Mouse (Mus musculus) midbrain, postnatal 0 days (tissue): ENCODE data around the gene Gm10300. TPM values are rescaled to one million over a fixed set of nuclear protein-coding genes. Genes with fewer than 3 reads are reported as not detected.

Experiments used
- ATAC-seq: fragments of 200-750 bp; cut with Nextera tagmentation; 2 replicates; pipeline ENCODE4 v1.8.0; 2017; ENCODE audit warnings: moderate number of reproducible peaks, mild to moderate bottlenecking, moderate TSS enrichment, moderate library complexity; ENCODE audit not compliant: low FRiP score
- DNase-seq: peaks from one replicate; pipeline ENCODE4 v3.0.0-alpha.2; 2015; ENCODE audit warnings: low spot score
- H3K27ac ChIP-seq: fragments of 300-500 bp; sonication (generic); 2 replicates; pipeline ENCODE4 v1.5.1; 2014; ENCODE audit warnings: low read depth, mild to moderate bottlenecking, low read length, mixed read lengths
- H3K27me3 ChIP-seq: fragments of 300-500 bp; sonication (generic); 2 replicates; pipeline ENCODE4 v1.6.1; 2014; ENCODE audit warnings: low read length, control low read depth, mixed read lengths; ENCODE audit not compliant: insufficient read depth
- H3K36me3 ChIP-seq: fragments of 300-500 bp; sonication (generic); 2 replicates; pipeline ENCODE4 v1.6.1; 2014; ENCODE audit warnings: low read length, control low read depth, mixed read lengths; ENCODE audit not compliant: insufficient read depth
- H3K4me1 ChIP-seq: fragments of 300-500 bp; sonication (generic); 2 replicates; pipeline ENCODE4 v1.6.1; 2014; ENCODE audit warnings: mild to moderate bottlenecking, control low read depth, antibody characterized with exemption, low read length, mixed read lengths; ENCODE audit not compliant: insufficient read depth
- H3K4me2 ChIP-seq: fragments of 300-500 bp; sonication (generic); 2 replicates; pipeline ENCODE4 v1.6.1; 2014; ENCODE audit warnings: low read depth, mild to moderate bottlenecking, low read length, mixed read lengths; ENCODE audit not compliant: poor library complexity, severe bottlenecking
- H3K4me3 ChIP-seq: fragments of 300-500 bp; sonication (generic); 2 replicates; pipeline ENCODE4 v1.5.1; 2014; ENCODE audit warnings: low read depth, mild to moderate bottlenecking, low read length, moderate library complexity
- H3K9ac ChIP-seq: fragments of 300-500 bp; sonication (generic); replicated peaks from 2 replicates; pipeline ENCODE4 v1.6.1; 2014; ENCODE audit warnings: mild to moderate bottlenecking, low read length, moderate library complexity, mixed read lengths; ENCODE audit not compliant: poor library complexity, severe bottlenecking
- H3K9me3 ChIP-seq: fragments of 300-500 bp; sonication (generic); 2 replicates; pipeline ENCODE4 v1.6.1; 2016; ENCODE audit warnings: low read length, control low read depth
- CTCF ChIP-seq: IDR thresholded peaks from 2 replicates; pipeline ENCODE4 v1.5.1; 2016; ENCODE audit warnings: antibody characterized with exemption, mild to moderate bottlenecking
- WGBS: fragments of 180-500 bp; shearing (Covaris S2); extraction: QIAGEN DNeasy Blood & Tissue Kit; methylation state at CpG from one replicate; pipeline ENCODE4 v1.1.7; 2014; 5-methylcytosine and 5-hydroxymethylcytosine counted together
- polyA plus RNA-seq: library from polyadenylated mRNA; unstranded; fragments of >200 nt; fragmentation: Nextera tagmentation; extraction: Ambion mirVana; gene quantifications from 2 replicates; pipeline ENCODE4 v1.2.1, GENCODE M21; 2015
- total RNA-seq: library from RNA; depleted of rRNA; stranded (reverse); fragments of >200 nt; gene quantifications from 2 replicates; pipeline ENCODE4 v1.2.3, GENCODE M21; 2014

The Gm10300 gene
- total and polyA plus RNA-seq, 2 experiments from 2014 or later: 0.05 to 0.06 TPM

GRCm38 (mm10) chr4:132039521-132039920, 35.0 kb upstream of the Gm10300 start:
- DNase-seq (no peak), ATAC-seq (no peak)
- H3K9me3 ChIP-seq: no peaks in the 10 kb centered on the region
- H3K36me3 ChIP-seq: no peaks in the 10 kb centered on the region
- peaks cover 2% of the 10 kb centered on the region; the same call in 1 of the 2 replicates for H3K4me1 ChIP-seq
- no peak overlapping the region for H3K9ac ChIP-seq
- H3K4me3 ChIP-seq: no peak overlapping the region
- TF ChIP-seq CTCF: no peak
- no peak overlapping the region for H3K4me2 ChIP-seq
- no peak overlapping the region for H3K27ac ChIP-seq
- H3K27me3 ChIP-seq: no peaks in the 10 kb centered on the region
- 91% methylated on average over 2 of the region's 2 CpGs for WGBS

- H3K9me3 ChIP-seq: no peaks in the 10 kb centered on the region
- no peaks in the 10 kb centered on the region for H3K27me3 ChIP-seq
- DNase-seq (no peak), ATAC-seq (no peak)
- 87% methylated on average over 8 of the region's 8 CpGs for WGBS
- H3K9ac ChIP-seq: no peak overlapping the region
- H3K4me2 ChIP-seq: no peak overlapping the region
- no peak for TF ChIP-seq CTCF
- H3K36me3 ChIP-seq: no peaks in the 10 kb centered on the region
- H3K4me1 ChIP-seq: peaks cover 2% of the 10 kb centered on the region; the same call in 1 of the 2 replicates
- no peak overlapping the region for H3K4me3 ChIP-seq
- no peak overlapping the region for H3K27ac ChIP-seq
Measured at GRCm38 (mm10) chr4:132039975-132040645, 34.4 kb upstream of the Gm10300 start.

GRCm38 (mm10) chr4:132041471-132042332, 32.8 kb upstream of the Gm10300 start:
- Histone ChIP-seq H3K36me3 (no peaks in the 10 kb centered on the region), H3K27me3 (no peaks in the 10 kb centered on the region), H3K9ac (no peak overlapping the region), H3K4me1 (peaks cover 2% of the 10 kb centered on the region; the same call in 1 of the 2 replicates), H3K4me2 (no peak overlapping the region), H3K4me3 (no peak overlapping the region), H3K9me3 (no peaks in the 10 kb centered on the region), H3K27ac (no peak overlapping the region)
- no peak for TF ChIP-seq CTCF
- WGBS: 74% methylated on average over 6 of the region's 6 CpGs
- DNase-seq (peak; percentile 27), ATAC-seq (no peak)

- Histone ChIP-seq H3K9ac (no peak overlapping the region), H3K4me1 (peaks cover 4% of the 10 kb centered on the region), H3K4me2 (no peak overlapping the region), H3K9me3 (no peaks in the 10 kb centered on the region), H3K27me3 (no peaks in the 10 kb centered on the region), H3K4me3 (no peak overlapping the region), H3K36me3 (no peaks in the 10 kb centered on the region), H3K27ac (no peak overlapping the region)
- no peak for DNase-seq
- ATAC-seq: no peak
- WGBS: 92% methylated on average over 3 of the region's 3 CpGs
- no peak for TF ChIP-seq CTCF
Measured at GRCm38 (mm10) chr4:132043726-132044125, 30.8 kb upstream of the Gm10300 start.

GRCm38 (mm10) chr4:132048011-132048991, 26.2 kb upstream of the Gm10300 start:
- H3K4me1 ChIP-seq: peaks cover 9% of the 10 kb centered on the region
- no peak for TF ChIP-seq CTCF
- H3K4me2 ChIP-seq: peak overlapping the region; percentile 67
- H3K36me3 ChIP-seq: no peaks in the 10 kb centered on the region
- peak overlapping the region; percentile 98 for H3K4me3 ChIP-seq
- H3K9ac ChIP-seq: peak overlapping the region; percentile 98
- ATAC-seq (peak; percentile 45), DNase-seq (peak; percentile 76)
- 0% methylated on average over 69 of the region's 95 CpGs for WGBS
- no peaks in the 10 kb centered on the region for H3K27me3 ChIP-seq
- H3K27ac ChIP-seq: peak overlapping the region; percentile 94
- no peaks in the 10 kb centered on the region for H3K9me3 ChIP-seq
